Mouse (Mus musculus): ENCODE data around the gene Apol6.

DNA sequence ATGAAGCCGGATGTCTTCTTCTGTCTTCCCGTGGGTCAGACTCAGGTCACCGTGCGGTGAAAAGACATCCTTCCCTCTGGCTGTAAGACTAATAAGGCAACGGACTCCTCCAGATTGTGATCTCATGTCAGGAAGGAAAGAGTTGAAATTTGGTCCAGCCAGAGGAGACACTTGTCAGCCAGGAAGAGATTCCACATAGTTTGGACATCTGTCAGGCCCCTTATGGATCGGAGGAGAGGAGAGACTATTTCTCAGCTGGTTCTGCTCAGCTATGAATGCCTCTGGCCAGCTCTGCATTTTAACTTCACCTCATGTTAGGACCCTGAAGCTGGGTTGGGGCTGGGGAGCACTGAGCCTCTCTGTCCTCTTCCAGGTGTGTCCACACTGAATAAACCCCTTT, 30.1 kb upstream of the Apol6 start:
- TF ChIP-seq POLR2A (IDR thresholded peaks at IDR 0.05; ENCODE audit: insufficient read depth, low read depth, low read length), result no peak
- no peak for TF ChIP-seq CTCF (IDR thresholded peaks at IDR 0.05)
- no peak for TF ChIP-seq EP300 (IDR thresholded peaks at IDR 0.05; ENCODE audit: insufficient read depth, low read depth, low read length)

All from heart, adult 2 months (tissue).